Mouse (Mus musculus) telencephalon, adult 2 months (tissue): Measurements from ENCODE around the gene Rpl9-ps6.
"Not testable (repeated sequence)": the region's sequence is repeated elsewhere in the genome, so short reads cannot be mapped to it uniquely, and the experiment has no call there.

Experiments used
- DNase-seq: peaks from one replicate; pipeline ENCODE4 v3.0.0-alpha.2; 2011; ENCODE audit warnings: low read depth, low spot score

The Rpl9-ps6 gene

GRCm38 (mm10) chr19:32481511-32481910 lies 15.1 kb upstream of the Rpl9-ps6 start:
- DNase-seq, result no peak

GRCm38 (mm10) chr19:32480791-32481442 lies 14.5 kb upstream of the Rpl9-ps6 start:
- DNase-seq, result no peak

- no peak for DNase-seq
Observed at GRCm38 (mm10) chr19:32480255-32480654, 13.9 kb upstream of the Rpl9-ps6 start.

GRCm38 (mm10) chr19:32476712-32477052 lies 10.3 kb upstream of the Rpl9-ps6 start:
- no peak for DNase-seq

GRCm38 (mm10) chr19:32476016-32476711 lies 9.8 kb upstream of the Rpl9-ps6 start:
- no peak for DNase-seq

GRCm38 (mm10) chr19:32470570-32471263 lies 4.3 kb upstream of the Rpl9-ps6 start:
- no peak for DNase-seq

- DNase-seq, result peak; percentile 29
Observed at GRCm38 (mm10) chr19:32470059-32470497, 3.7 kb upstream of the Rpl9-ps6 start.

- DNase-seq, result no peak
Observed at GRCm38 (mm10) chr19:32467325-32467724, 947 bp upstream of the Rpl9-ps6 start.

- no peak for DNase-seq
Observed at GRCm38 (mm10) chr19:32465228-32465627, 1.1 kb downstream of the Rpl9-ps6 start.

GRCm38 (mm10) chr19:32463037-32463436 lies 3.3 kb downstream of the Rpl9-ps6 start:
- no peak for DNase-seq

- DNase-seq, result not testable (repeated sequence)
Observed at GRCm38 (mm10) chr19:32457631-32458030, 8.7 kb downstream of the Rpl9-ps6 start.

GRCm38 (mm10) chr19:32456744-32457143 lies 9.6 kb downstream of the Rpl9-ps6 start:
- no peak for DNase-seq

- DNase-seq, result peak; percentile 60
Observed at GRCm38 (mm10) chr19:32452231-32452630, 14.1 kb downstream of the Rpl9-ps6 start.

GRCm38 (mm10) chr19:32448931-32449330 lies 17.4 kb downstream of the Rpl9-ps6 start:
- DNase-seq, result no peak

- DNase-seq, result no peak
Observed at GRCm38 (mm10) chr19:32441568-32441967, 24.8 kb downstream of the Rpl9-ps6 start.

GRCm38 (mm10) chr19:32439356-32439755 lies 27.0 kb downstream of the Rpl9-ps6 start:
- no peak for DNase-seq

GRCm38 (mm10) chr19:32425856-32426255 lies 40.5 kb downstream of the Rpl9-ps6 start:
- no peak for DNase-seq

GRCm38 (mm10) chr19:32424706-32425105 lies 41.7 kb downstream of the Rpl9-ps6 start:
- DNase-seq, result no peak

GRCm38 (mm10) chr19:32419069-32419468 lies 47.3 kb downstream of the Rpl9-ps6 start:
- no peak for DNase-seq

- no peak for DNase-seq
Observed at GRCm38 (mm10) chr19:32416692-32417317, 49.6 kb downstream of the Rpl9-ps6 start.
